Mouse (Mus musculus) olfactory bulb, adult 2 months (tissue): ENCODE data around the gene Farp2. TPM values are rescaled to one million over a fixed set of nuclear protein-coding genes. Genes with fewer than 3 reads are reported as not detected.
A peak's percentile ranks its signal among the peaks of the same experiment; 100 is the strongest.
"Not testable (repeated sequence)": the region's sequence is repeated elsewhere in the genome, so short reads cannot be mapped to it uniquely, and the experiment has no call there.

Experiments
- H3K27ac ChIP-seq: fragments of 200-500 bp; 2 replicates; pipeline ENCODE4 v1.5.1; 2012; ENCODE audit warnings: low read depth, low read length; ENCODE audit not compliant: insufficient read depth
- H3K4me1 ChIP-seq: fragments of 200-500 bp; 2 replicates; pipeline ENCODE4 v1.6.1; 2012; ENCODE audit warnings: low read length; ENCODE audit not compliant: control insufficient read depth, insufficient read depth
- H3K4me3 ChIP-seq: fragments of 200-500 bp; 2 replicates; pipeline ENCODE4 v1.5.1; 2012; ENCODE audit warnings: mild to moderate bottlenecking, low read depth, low read length, moderate library complexity; ENCODE audit not compliant: insufficient read depth
- CTCF ChIP-seq: fragments of 200-500 bp; IDR thresholded peaks from 2 replicates; pipeline ENCODE4 v1.5.1; 2012; ENCODE audit warnings: low read depth, mild to moderate bottlenecking, low read length, moderate library complexity; ENCODE audit not compliant: insufficient read depth
- POLR2A ChIP-seq: fragments of 200-500 bp; IDR thresholded peaks from 2 replicates; pipeline ENCODE4 v1.6.1; 2012; ENCODE audit warnings: mild to moderate bottlenecking, low read depth, low read length, moderate library complexity; ENCODE audit not compliant: insufficient read depth
- WGBS: fragments of 180-500 bp; shearing (Covaris S2); methylation state at CpG from one replicate; pipeline ENCODE4 v1.1.7; 2018; 5-methylcytosine and 5-hydroxymethylcytosine counted together
- polyA plus RNA-seq: library from polyadenylated mRNA; stranded (reverse); fragments of >200 nt; gene quantifications from 2 replicates; pipeline ENCODE4 v1.2.4, GENCODE M21; 2012; ENCODE audit warnings: low replicate concordance; ENCODE audit not compliant: missing spikeins, insufficient read depth, insufficient read length

The Farp2 gene
- polyA plus RNA-seq, 1 experiment, result not detected

DNA sequence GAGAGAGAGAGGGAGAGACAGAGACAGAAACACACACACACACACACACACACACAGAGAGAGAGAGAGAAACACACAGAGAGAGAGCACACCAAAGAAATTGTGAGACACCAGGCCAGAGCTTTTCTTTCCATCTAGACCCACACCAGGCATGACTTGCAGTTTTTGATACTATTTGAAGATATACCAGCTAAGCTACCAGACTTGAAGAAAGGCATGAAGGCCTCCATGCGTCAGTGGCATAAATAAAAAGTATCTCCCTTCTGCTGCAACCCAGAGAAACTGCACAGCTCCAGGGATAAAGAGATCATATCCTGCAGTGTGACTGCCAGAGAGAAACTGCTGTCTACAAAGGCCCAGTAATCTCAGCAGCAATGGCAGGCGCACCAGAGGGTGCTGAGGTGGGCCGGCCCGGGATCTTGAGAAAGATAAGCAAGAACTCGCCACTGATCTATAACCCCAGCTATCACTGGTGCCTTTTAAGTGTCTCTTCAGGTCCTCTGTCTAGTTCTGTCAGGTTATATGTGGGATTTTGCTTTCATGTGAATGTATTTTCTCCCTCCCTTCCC, 137.8 kb downstream of the Farp2 start:
- Histone ChIP-seq H3K4me3 (no peak overlapping the region), H3K4me1 (no peaks in the 10 kb centered on the region), H3K27ac (no peak overlapping the region)
- 77% methylated on average over 5 of the region's 5 CpGs for WGBS
- no peak for TF ChIP-seq CTCF
- TF ChIP-seq POLR2A, result no peak

DNA sequence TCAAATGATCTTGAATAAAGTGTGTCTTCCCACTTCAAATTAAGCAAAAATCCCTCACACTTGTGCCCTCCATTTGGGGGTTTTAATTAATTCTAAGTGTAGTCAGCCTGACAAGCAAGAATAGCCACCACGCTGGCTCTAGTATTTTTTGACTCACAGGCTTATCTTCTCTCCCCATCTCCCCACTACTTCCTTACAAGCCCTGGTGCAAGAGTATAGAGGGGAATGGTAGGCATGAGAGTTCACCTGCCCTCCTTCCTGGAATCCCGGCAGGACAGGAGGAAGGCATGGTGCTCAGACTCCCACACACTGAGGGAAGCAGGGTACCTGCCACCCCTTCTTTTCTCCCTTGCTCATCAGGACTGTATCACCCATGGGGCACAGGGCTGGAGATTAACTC, 142.4 kb downstream of the Farp2 start:
- Histone ChIP-seq H3K27ac (no peak overlapping the region), H3K4me3 (no peak overlapping the region), H3K4me1 (no peaks in the 10 kb centered on the region)
- WGBS, result 64% methylated on average over 2 of the region's 2 CpGs
- TF ChIP-seq POLR2A (no peak), CTCF (no peak)

DNA sequence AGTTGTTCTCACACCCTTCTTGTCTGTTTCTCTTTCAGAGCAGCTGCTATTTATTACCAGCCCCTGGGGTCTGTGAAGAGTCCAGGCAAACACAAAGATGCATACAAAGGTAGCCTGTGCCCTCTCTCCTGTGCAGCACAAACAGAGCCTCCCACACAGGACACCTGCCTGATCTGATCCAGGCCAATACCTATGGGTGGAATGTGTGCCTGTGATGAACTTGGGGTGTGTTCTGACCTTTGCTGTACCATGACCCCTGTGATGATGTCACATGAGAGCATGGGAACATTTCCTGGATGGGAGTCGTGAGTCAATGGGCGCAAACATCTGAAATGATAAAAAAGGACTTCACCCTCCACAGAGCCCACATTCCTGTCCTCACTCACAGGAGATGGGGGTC, 142.9 kb downstream of the Farp2 start:
- Histone ChIP-seq H3K4me3 (no peak overlapping the region), H3K4me1 (no peaks in the 10 kb centered on the region), H3K27ac (no peak overlapping the region)
- 75% methylated on average over 2 of the region's 2 CpGs for WGBS
- TF ChIP-seq CTCF (no peak), POLR2A (no peak)

DNA sequence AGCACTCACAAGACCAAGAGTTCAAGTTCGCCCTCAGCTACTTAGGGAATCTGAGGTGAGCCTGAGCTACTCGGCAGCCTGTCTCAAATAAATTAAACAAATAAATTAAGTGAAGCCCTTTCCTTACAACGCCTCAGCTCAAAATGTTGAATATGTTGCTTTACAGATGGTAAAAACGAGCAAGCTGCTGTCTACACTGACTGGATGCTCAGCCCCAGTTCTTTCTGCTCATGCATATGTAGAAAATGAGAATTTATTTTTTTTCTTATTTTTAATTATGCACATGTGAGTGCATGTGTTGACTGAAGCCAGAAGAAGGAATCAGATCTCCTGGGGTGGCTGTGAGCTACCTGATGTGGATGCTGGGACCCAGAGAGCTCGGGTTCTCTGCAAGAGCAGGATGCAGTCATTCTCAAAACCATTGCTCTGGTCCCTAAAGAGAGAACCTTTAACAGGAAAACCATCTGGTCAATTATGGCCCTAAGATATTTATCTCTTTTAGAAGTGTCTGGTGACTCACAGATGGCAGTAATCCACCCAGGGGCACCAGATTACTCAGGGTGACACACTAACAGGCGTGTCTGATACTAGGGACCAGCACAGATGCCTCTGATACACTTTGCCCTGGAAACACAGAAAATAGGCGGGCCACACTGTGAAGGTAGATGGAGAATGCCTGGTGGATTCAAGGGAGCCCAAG, 144.6 kb downstream of the Farp2 start:
- no peaks in the 10 kb centered on the region for H3K4me1 ChIP-seq
- H3K4me3 ChIP-seq, result no peak overlapping the region
- no peak overlapping the region for H3K27ac ChIP-seq
- TF ChIP-seq CTCF, result no peak
- no peak for TF ChIP-seq POLR2A
- WGBS, result 82% methylated on average over 7 of the region's 7 CpGs

DNA sequence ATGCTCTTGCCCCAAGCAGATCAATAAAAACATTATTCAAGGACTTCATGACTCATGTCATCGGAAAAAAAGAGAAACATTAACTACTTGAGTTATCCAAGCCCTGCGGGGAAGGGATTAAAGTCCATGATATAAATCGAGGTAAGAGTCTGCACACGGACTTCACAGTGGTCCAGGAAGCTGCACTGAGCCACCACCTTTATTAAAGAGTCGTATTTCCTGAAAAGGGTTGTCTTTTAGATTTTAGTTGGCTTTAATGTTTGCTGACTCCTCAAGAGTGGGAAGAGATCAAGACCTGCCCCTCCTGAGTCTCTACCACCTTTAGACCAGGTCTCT, 145.1 kb downstream of the Farp2 start:
- Histone ChIP-seq H3K4me3 (no peak overlapping the region), H3K4me1 (no peaks in the 10 kb centered on the region), H3K27ac (no peak overlapping the region)
- TF ChIP-seq POLR2A, result no peak
- TF ChIP-seq CTCF, result no peak
- WGBS, result 90% methylated on average over 5 of the region's 5 CpGs

DNA sequence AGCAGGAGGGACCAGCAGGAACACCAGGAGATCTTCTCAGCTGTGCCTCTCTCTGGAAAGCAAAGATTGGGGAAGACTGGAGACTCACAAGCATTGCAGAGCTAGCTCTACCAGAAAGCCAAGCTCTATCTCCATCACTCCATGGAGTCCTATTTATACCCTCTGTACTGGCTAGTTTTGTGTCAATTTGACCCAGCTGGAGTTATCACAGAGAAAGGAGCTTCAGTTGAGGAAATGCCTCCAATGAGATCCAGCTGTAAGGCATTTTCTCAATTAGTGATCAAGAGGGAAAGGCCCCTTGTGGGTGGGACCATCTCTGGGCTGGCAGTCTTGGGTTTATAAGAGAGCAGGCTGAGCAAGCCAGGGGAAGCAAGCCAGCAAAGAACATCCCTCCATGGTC, 146.7 kb downstream of the Farp2 start, which contains the start of gene Stk25:
TSS of gene Stk25 (minus strand) at position 101 of the 400 bp plus-strand sequence.
- peak within 1 kb of the TSS; percentile 13; the same call in 1 of the 2 replicates for H3K27ac ChIP-seq
- H3K4me1 ChIP-seq, H3K4me3 ChIP-seq: not testable (repeated sequence)

DNA sequence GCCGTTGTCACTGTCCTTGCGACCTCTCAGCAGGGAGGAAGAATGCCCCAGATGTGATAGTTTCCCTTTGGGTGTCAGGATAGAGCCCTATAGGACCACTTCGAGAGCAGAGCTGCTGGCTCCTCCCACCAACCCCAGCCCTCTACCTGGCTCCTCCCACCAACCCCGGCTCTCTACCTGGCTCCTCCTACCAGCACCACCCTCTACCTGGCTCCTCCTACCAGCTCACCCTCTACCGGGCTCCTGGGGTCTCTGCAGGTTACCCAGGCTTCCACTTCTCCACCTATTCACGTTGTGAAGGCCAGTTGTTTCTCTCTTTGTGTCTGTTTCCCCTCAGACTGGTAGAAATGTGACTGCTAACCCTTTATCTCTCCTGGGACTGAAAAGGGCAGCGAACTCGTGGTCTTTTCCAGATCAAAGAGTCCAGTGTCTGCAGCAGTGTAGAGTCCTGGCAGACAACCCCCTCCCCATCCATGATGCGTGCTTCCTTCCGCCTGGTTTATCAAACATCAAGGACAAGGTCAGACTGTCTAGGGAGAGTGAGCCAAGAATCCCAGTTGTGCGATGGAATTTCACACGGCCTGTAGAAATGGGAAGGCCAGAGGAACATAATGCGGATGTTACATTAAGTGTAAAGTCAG, 156.0 kb downstream of the Farp2 start:
- H3K4me1 ChIP-seq, result peaks cover 8% of the 10 kb centered on the region
- H3K4me3 ChIP-seq, result no peak overlapping the region
- TF ChIP-seq POLR2A (no peak), CTCF (no peak)
- no peak overlapping the region for H3K27ac ChIP-seq
- 48% methylated on average over 13 of the region's 13 CpGs for WGBS

DNA sequence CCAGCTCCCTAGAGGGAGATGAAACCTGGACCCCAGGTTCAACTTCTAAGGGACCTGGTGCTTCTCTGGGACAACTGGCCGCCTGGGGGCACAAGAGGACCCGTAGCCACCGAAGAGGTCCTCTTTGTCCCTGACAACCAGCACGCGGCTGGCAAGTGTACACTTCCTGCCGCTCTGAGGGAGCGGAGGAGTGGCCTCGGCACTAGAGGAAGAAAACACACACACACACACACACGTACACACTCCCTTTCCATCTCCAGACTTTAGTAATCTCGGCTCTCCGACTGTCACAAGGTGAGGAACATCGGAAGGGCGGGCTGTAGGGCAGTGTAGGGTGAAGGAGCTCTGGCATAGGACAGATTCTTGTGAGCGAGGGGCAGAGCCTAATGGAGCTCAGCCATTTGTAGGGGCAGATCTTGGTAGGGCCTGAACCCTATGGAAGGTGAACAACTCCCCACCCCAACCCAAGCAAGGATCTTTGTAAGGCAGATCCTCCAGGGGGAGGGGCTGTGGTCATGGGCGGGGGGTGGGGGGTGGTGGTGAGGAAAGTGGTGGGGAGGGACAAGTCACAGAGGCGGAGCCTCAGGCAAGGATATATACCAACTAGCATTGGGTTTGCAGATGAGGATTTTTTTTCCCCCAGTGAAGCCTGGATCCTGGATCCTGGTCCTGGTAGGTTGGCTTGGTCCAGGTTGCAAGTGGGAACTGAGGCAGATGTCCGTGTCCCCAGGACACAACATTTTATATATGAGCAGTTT, 157.1 kb downstream of the Farp2 start:
- WGBS, result 11% methylated on average over 17 of the region's 17 CpGs
- Histone ChIP-seq H3K4me1 (peaks cover 8% of the 10 kb centered on the region), H3K4me3 (peak overlapping the region; percentile 53), H3K27ac (peak overlapping the region; percentile 22; the same call in 1 of the 2 replicates)
- TF ChIP-seq POLR2A (no peak), CTCF (peak; percentile 34; the same call in 1 of the 2 replicates)

DNA sequence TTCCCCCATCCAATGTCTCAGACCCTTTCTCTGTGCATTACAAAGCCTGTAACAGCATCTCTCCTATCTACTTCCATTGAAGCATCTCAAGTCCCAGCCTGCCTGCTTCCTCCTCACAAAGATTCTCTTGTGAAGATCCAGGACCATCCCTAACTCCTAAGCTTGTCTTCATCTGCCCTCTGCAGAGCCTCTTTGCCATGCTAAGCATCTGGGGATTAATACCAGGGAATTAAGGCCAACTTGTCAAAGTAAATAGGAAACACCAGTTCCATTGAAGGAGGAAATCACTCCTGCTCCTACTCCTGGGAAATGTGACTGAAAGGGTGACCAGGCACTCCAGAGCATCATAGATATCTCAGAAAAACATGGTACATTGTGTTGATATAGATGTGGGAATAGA, 158.1 kb downstream of the Farp2 start:
- no peak overlapping the region for H3K27ac ChIP-seq
- H3K4me3 ChIP-seq, result no peak overlapping the region
- TF ChIP-seq POLR2A, result no peak
- no peak for TF ChIP-seq CTCF
- peaks cover 8% of the 10 kb centered on the region for H3K4me1 ChIP-seq

Other genes with a start within 250 kb of the Farp2 start
- gene Mterf4, start 206.2 kb upstream of the Farp2 start, polyA plus RNA-seq, result not detected in 2 replicates
- not detected in 2 replicates for gene Ppp1r7, start 169.2 kb upstream of the Farp2 start, polyA plus RNA-seq
- not detected in 2 replicates for gene Pask, start 168.6 kb upstream of the Farp2 start, polyA plus RNA-seq
- gene Ano7, start 138.1 kb upstream of the Farp2 start, polyA plus RNA-seq, result not detected in 2 replicates
- 122 TPM in 1 of 2 replicates, not detected in the other for gene Hdlbp, start 33.3 kb upstream of the Farp2 start, polyA plus RNA-seq
- not detected in 2 replicates for gene Stk25, start 146.6 kb downstream of the Farp2 start, polyA plus RNA-seq
- not detected in 2 replicates for gene Bok, start 173.6 kb downstream of the Farp2 start, polyA plus RNA-seq
- gene Atg4b, start 239.4 kb downstream of the Farp2 start, polyA plus RNA-seq, result not detected in 2 replicates
- gene Thap4, start 242.8 kb downstream of the Farp2 start, polyA plus RNA-seq, result not detected in 2 replicates